Mouse (Mus musculus): ENCODE measurements around the gene Scgb3a1.
A peak's percentile ranks its signal among the peaks of the same experiment; 100 is the strongest.

Scgb3a1 gene

DNA sequence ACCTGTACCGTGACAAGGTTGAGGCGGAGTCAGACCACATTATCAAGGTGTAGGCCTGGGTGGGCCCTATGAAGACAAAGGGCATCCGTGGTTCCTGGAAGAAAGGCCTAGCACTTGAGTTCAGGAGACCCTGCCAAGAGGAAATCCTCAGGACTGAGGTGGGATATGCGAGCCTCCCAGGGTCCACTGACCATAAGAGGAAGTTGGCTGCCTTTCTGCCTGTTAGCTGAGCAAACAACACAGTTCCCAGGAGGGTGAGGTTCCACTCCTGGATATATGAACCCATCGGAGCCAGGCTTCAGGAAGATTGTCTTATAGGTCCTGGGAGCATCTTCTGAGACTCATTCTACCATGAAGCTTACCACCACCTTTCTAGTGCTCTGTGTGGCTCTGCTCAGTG, at the start of gene Scgb3a1:
Gene Scgb3a1, plus strand, starts transcription at position 301 of the 400 bp plus-strand sequence.
- DNase-seq (ENCODE audit: low spot score): no peak

DNA sequence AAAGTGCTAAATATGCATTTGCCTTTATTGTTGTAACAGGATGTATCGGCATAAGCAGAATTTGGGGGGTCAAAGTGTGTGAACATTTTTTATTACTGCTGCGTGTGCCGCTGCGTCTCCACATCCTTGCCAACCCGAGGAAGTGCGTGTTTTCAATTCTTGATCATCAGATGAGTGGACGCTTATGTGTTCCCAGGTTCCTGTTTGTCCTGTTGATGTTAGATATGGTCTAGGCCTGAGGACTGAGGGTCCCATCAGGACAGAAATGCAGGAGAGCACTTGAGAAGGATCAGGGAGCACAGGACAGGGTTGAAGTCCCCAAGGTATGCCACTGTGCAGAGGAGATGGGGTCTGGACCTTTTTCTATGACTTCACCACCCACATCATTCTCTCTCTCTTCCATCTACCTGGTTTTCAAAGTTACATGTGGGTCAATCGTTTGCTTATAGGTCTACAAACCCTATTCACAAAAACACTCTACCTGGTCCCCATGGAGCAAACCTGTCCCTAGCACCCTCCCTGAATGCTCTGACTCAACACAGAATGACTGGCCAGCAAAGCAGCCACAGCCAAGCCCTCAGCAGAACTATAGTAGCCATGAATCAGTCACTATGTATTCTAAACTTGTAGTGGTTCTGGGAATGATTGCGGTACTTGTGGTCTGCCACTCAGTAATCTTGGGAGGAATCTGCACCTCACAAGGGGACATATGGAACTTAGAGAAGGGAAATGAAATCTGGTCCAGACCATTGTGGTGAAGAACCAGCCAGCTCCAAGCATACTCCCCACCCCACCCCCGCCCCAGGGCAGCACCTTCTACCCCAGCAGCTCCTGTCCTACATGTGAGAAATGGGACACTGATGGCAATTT, 47.3 kb upstream of the Scgb3a1 start:
- DNase-seq (ENCODE audit: low spot score): no peak

DNA sequence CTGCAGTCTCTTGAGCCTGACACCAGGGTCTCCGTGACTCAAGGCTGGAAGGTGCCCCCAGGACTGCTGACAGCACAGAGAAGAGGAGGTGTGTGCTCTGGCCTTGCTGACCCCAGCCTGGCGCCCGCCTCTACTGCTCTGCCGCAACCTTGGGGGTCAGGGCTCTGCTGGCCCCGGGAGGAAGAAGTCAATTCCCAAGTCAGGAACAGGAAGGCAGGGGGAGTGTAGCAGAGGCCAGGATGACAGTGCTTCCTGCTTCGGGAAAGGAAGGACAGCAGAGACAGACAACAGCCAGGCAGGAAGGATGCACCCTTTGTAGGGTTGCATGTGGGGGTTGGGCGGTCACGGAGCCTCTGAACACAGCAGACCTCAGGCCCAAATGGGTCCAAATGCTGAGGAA, 44.9 kb upstream of the Scgb3a1 start:
- DNase-seq (ENCODE audit: low spot score): no peak

DNA sequence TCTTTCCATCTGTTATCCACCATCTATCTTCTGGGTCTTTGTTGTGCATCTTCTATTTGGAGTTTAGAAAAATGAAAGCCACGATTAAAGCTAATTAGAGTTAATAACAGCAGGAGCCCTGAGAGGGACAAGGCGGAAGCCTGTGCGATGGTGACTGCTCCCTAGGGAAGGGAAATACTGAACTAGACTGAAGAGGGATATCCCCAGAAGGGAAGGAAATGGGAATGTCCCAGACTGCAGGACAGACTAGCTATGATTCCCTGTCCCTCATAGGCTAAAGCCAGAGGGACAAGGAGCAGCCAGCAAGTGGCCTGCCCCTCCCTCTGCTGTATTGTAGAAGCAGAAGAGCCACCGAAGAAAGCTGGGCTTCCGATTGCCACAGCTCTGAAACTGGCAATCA, 41.5 kb upstream of the Scgb3a1 start:
- DNase-seq (ENCODE audit: low spot score): no peak

DNA sequence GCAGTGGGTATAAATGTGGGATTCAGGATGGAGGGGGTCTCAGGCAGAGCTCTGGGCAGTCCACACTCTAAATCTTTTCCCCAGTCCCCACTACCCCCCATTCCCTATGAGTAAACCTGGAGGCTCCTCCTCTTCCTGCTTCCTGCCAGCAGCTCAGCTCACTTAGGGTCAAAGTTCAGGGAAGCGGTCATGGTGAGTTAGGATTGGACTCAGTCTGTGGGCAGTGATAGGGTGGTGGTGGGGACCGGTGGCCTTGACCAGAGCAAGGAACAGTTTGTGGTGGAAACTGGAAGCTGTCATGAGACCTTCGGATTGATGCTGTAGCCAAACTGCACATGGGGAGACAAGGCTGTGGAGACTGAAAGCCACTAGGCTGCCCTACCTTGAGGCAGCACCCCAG, 39.3 kb upstream of the Scgb3a1 start:
- DNase-seq (ENCODE audit: low spot score): no peak

DNA sequence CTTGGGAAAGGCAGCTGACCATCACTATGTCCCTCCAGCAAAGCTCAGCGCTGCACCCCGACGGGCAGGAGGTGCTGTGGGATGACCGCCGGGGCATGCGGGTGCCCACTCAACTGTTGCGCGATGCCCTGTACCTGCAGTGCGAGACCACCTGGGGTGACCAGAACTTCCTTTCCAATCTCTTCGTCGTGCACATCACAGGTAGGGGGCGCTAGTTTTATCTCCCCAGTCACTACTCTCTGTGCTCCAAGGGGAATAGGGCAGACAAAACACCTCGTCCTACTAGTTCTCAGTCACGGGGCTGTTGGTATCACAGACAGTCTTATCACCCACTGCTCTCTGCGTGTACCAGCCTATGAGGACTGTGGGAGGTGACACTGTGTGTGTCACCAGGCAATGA, 37.5 kb upstream of the Scgb3a1 start:
- DNase-seq (ENCODE audit: low spot score): no peak

DNA sequence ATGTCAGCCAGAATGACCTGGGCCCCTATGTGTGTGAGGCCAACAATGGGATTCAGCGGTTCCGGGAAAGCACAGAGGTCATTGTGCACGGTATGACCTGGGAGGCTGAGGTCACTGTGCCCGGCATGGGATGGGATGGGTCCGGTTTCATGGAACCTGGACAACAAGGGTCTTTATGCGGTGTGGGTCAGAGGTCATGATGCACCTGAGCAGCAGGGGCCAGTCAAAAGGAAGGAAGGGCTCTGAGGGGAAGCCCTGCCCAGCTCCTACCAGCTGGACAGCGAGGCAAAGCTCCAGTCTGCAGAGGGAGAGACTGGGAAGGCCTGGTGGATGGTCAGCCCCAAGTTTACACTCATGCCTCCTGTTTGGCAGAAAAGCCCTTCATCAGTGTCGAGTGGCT, 36.7 kb upstream of the Scgb3a1 start:
- DNase-seq (ENCODE audit: low spot score): peak; percentile 57

DNA sequence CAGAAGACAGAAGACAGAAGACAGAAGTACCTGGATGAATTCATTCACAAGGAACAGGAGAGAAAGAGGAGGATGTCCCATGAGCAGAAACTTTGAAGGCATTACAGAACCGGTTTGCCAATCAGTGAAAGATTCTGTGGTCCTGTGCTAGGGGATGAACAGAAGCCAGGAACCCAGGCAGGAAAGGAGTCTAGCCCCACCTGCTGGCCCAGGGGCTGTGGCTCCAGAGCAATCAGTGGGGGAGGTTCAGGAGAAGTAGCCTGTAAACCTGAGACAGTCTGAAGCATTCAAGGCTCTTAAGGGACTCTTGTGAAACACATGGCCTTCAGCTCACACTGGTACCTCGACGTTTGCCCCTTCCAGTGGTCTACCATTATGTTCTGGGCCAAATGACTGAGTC, 32.3 kb upstream of the Scgb3a1 start:
- DNase-seq (ENCODE audit: low spot score): no peak

DNA sequence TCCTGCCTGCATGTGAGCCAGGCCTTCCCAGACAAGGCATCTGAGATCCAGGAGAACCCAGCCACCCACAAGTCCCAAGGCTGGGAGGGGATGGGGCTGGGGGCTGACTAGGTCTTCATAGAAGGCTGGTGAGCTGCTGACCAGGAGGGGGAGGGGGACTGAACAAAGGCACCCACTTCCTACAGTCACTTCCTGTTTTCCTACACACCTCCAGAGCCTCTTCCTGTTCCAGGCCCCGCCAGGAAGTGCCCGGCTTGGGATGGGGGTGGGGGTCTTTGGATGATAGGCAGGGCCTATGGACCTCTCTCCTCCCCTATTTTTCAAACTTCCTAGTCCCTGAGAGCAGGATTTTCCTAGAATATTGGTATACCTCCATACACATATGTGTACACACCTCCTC, 31.2 kb upstream of the Scgb3a1 start:
- DNase-seq (ENCODE audit: low spot score): no peak

DNA sequence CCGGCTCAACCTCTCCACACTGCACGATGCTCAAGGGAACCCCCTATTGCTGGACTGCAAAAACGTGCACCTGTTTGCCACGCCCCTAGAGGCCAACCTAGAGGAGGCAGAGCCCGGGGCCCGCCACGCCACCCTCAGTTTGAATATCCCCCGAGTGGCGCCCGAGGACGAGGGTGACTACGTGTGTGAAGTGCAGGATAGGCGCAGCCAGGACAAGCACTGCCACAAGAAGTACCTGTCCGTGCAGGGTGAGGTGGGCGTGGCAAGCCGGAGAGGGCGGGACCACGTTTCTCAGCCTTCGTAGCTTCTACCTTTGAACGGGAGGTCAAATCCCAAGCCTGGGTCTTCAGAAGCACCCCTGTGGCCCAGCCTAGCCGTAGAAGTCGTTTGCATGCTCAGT, 29.3 kb upstream of the Scgb3a1 start:
- DNase-seq (ENCODE audit: low spot score): no peak

DNA sequence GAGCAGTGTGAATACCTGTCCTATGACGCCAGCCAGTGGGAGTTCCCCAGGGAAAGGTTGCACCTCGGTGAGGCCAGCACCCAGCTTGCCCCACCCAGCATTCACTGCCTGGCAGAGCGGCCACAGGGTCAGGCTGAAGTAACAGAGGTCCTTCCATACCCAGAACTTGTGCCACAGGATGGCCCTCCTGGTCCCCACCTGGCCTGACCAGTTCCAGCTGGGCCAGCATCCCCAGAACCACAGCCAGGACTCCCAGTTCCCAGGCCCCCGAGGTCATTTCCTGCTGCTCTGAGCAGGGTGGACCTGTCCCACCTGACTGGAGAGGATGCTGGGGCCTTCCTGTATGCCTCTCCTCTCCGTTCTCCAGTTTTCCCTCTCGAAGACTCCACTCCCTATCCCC, 27.7 kb upstream of the Scgb3a1 start:
- DNase-seq (ENCODE audit: low spot score): no peak

DNA sequence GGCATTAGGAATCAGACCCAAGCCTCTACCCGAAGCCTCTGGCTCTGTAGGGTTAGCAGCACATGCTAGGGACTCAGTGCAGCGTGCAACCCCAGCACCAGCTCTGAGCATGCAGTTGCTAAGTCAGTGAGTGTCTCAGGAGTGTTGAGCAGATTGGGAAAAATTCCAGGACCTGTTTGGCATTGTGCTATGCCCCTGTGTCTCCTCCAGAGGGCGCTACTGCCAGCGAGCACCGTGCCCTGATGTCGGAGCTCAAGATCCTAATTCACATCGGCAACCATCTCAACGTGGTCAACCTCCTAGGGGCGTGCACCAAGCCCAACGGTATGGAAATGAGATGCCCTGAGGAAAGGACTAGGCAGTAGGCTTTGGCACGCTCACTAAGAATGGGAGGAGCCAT, 27.0 kb upstream of the Scgb3a1 start:
- DNase-seq (ENCODE audit: low spot score): peak; percentile 24

DNA sequence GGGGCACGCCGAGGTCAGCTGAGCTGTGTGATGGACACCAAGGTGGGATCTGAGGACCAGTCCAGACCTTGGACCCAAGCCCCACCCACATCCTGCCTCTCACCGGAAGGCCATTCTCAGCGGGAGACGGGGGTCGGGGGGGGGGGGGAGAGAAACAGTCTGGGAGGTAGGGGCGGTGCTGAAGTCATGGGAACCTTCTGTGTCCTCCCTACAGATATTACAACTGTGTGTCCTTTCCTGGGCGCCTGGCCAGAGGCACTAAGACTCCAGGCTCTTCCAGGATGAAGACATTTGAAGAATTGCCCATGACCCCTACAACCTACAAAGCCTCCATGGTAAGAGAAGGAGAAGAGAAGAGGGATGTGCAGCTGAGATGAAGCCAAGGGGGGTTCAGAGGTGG, 17.7 kb upstream of the Scgb3a1 start:
- DNase-seq (ENCODE audit: low spot score): no peak

DNA sequence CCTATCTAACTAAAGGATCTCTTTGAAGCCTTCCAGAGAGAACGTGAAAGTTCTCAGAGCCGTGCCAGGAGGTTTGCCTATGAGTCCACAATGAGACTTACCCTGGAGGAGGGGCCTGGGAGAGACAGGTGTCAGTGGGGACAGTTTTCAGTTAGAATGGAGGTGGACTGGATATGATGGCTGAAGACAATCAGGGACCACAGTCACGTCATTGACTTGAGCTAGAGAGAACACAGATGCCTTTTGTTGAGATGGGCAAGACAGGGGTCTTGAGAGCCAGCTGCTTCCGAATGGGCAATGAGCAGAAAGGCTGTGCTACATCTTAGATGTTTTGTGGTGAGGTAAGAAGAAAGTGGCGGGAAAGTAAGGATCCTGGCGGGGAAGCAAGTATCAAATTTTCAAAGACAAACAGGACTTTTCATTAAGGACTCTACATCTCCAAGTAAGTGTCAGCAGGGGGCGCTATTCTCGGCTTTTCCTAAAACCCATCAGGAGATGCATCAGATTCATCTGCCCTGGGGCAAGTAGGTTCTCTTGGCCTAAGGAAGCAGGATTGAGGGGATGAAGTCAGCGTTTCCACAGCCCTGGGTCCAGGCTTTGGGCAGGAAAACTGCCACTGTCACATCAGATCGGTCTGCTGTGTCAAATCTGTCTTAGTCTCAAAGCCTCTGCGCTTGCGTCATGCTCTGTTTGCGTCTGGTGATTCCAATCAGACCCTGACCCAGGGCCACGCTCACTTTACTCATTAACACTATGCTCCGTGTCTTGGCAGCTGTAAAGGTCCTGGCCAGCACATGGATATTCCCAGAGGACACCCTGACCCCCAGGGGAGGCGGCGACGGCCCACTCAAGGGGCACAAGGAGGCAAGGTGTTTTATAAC, 13.1 kb upstream of the Scgb3a1 start:
- DNase-seq (ENCODE audit: low spot score): no peak

DNA sequence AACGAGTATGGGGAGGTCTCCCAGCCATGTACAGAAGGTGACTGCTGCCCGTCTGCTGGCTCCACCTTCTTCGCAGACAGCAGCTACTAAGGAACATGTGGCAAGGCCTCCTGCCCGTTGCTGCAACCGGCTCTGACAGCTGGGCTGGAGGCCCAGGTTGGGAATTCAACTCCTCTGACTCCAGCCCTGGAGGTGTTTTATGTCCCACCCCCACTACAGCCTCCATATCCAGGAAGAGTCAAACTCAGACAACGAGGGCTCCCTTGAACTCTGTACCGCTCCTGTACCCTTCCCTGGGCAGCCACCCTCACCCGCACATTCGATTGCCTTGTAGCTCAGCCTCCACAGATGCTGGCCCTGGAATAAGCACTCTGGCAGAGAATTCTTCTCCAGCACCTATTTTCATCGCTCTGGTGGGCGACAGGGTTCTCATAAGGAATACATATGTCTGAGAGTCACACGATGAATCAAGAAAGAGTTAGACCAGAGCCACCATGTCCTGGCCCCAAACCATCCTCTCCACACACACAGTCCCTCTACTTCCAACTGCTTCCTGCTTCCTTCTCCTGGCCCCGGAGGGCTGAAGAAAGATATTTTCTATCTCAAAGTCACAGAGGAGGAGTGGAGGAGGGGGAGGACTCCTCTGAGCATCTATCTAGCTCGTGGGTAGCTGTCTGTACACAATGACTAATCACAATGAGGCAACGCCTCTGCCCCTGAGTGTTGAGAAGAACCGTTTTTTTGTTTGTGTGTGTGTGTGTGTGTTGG, 12.2 kb upstream of the Scgb3a1 start:
- DNase-seq (ENCODE audit: low spot score): no peak

DNA sequence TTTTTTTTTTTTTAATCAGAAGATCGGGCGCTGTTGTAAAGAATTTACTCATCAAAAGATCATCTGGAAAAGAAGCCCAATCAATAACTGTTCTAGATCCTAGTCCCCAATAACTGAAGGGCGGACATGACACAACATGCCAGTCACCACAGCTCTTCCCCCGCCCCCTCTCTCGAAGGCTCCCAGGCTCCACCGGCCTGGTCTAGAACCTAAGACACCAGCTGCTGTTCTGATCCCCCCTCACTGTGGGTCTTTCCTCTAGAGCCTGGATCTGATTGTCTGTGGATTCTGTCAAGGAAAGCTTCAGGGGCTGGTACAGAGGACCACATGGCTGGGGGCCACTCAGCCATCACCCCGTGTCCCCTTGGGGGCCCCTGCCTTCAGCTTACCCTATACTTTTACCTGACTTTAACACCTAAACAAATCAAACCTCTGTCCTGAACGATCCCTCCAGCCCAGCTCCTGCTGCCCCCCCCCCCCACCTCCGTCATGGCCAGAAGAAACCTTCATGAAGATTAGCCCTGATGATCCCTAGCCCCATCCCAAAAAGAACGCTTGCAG, 11.6 kb upstream of the Scgb3a1 start:
- no peak for DNase-seq (ENCODE audit: low spot score)

DNA sequence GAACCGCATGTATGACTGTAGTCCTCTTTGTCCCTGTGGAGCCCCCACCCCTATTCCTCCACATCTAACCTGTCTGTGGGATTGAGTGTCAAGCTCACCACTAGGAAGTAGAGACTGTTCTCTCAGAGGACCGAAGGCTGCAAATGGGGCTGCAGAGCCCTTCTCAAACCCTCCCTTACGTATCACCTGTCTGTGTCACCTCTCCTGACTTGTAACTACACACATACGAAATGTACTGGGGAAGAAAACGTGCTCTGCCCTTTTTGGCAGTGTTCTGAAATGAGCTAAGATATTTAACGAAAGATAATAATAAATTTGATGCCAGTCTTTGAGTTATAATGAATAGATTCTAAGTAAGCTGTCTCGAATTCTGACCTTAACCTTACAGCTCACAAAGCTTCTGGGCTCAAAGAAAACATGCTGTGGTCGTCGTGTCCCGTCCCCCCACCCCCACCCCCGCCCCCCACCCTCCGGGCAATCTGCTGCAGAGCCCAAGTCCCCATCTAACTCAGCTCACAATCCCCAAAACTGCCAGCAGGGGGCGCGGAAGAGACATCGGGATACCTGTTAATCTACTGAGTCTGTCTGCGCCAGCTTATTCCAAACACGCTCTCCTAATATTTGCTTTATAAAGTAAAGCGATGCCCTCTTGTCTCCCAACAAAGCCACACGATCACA, 10.9 kb upstream of the Scgb3a1 start:
- peak; percentile 77 for DNase-seq (ENCODE audit: low spot score)

DNA sequence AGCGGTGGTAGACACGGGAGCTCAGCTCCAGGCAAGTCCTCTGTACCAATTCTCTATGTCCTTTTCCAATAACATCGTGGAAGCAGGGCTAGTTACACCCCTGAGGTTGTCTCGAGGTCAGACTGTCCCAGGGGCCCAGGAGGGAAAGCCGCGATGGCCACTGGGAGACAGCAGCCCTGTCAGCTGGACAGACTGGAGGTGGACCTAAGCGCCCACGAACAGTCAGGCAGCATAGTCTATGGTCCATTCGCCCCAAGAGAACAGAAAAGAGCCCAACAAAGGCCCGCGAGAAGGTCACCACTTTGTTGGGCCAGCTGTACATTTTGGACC, 10.4 kb upstream of the Scgb3a1 start:
- no peak for DNase-seq (ENCODE audit: low spot score)

DNA sequence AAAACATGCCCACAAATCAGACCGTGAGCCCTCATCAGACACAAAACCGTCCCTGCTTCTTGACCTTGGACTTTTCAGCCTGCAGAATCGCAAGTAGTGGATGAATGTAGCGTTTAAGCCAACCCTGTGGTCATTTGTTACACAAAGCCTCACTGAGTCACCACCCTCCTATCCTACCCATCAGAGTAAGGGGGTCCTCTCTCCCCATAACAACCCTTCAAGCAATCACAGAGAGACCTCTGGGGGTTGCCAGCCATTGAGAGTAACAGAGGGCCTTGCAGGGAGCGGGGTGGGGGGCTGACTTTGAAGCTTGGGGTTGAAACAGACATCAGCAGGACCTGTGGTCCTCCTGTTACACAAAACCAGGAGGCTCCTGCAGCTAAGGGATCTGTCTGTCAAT, 8.8 kb upstream of the Scgb3a1 start:
- no peak for DNase-seq (ENCODE audit: low spot score)

DNA sequence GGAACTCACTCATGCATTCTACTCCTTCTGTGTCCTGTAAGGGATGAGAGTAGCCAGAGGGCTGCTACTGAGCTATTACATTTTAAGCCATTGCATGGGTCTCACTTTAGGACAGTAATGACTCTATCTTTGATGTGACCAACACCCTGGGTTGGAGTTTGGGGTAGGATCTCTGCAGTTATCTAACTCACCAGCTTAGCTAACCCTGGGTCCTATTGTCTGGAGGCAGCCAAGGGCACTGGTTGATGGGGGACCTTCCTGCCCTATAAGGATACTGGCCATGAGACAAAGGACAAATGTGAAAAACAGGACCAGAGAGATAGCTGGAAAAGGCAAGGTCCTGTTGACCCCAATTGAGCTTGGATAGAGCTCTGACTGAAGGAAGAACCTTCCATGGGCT, 7.9 kb upstream of the Scgb3a1 start:
- no peak for DNase-seq (ENCODE audit: low spot score)

DNA sequence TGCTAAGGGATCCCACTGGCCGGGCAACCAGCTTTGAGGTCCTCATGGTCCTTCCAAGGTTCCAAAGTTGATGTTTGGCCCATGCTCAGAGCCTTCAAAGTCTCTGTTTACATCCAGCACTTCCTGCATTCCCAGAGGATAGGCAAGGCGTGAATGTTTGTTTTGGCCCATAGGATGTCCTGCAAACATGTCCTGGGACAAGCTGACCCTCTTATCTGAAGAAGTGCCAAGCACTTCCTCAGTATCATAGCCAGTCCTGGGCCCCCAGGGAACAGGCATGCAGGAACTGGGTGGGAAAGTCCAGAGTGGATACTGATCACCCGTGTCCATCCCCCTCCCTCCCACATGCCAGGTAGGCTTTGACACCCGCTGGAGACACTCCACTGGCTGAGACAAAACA, 5.3 kb upstream of the Scgb3a1 start:
- DNase-seq (ENCODE audit: low spot score): no peak

Measured in testis, postnatal 14 days (tissue).